Mouse (Mus musculus): Measurements from ENCODE around the gene Mecr. TPM values are rescaled to one million over a fixed set of nuclear protein-coding genes. Genes with fewer than 3 reads are reported as not detected.

Mecr gene
- polyA plus RNA-seq (2012; rRNA removed): 32.4 and 34.5 TPM in 2 replicates

GRCm38 (mm10) chr4:131843290-131843743, at the start of gene Mecr:
Mecr (plus strand) TSS chr4:131843470.

GRCm38 (mm10) chr4:131837872-131838524, 5.3 kb upstream of the Mecr start, which contains the start of gene Ptpru:
Ptpru (minus strand) TSS chr4:131838288.

GRCm38 (mm10) chr4:131873293-131874168, 30.3 kb downstream of the Mecr start, which contains the start of gene Srsf4:
Srsf4 (plus strand) TSS chr4:131873617.

Other genes starting within 250 kb of the Mecr start
- gene Ptpru, start 5.2 kb upstream of the Mecr start, polyA plus RNA-seq (2012; rRNA removed): 38.3 and 40.0 TPM in 2 replicates
- 131 and 134 TPM in 2 replicates for gene Srsf4, start 30.1 kb downstream of the Mecr start, polyA plus RNA-seq (2012; rRNA removed)
- 1.3 and 4.2 TPM in 2 replicates for gene Tmem200b, start 78.3 kb downstream of the Mecr start, polyA plus RNA-seq (2012; rRNA removed)
- 0.04 TPM in 1 of 2 replicates, not detected in the other for gene Gm10300, start 231.2 kb downstream of the Mecr start, polyA plus RNA-seq (2012; rRNA removed)
- 104 and 111 TPM in 2 replicates for gene Epb41, start 231.9 kb downstream of the Mecr start, polyA plus RNA-seq (2012; rRNA removed)

Measured in central nervous system, embryonic 14 days (tissue).